Mouse (Mus musculus) right cerebral cortex, postnatal 4 days (tissue): ENCODE results near the gene Elf2.

Experiments
- DNase-seq: peaks from one replicate; pipeline ENCODE4 v3.0.0-alpha.2; 2022

Gene Elf2

GRCm38 (mm10) chr3:51277201-51278150 is 63.0 kb downstream of the Elf2 start:
- peak; percentile 75 for DNase-seq

GRCm38 (mm10) chr3:51276421-51277111 is 63.9 kb downstream of the Elf2 start:
- DNase-seq: peak; percentile 47

- peak; percentile 92 for DNase-seq
These were observed 64.5 kb downstream of the Elf2 start for GRCm38 (mm10) chr3:51275956-51276398.

- DNase-seq: no peak
These were observed 70.2 kb downstream of the Elf2 start for GRCm38 (mm10) chr3:51270069-51270817.

- DNase-seq: no peak
These were observed 72.0 kb downstream of the Elf2 start for GRCm38 (mm10) chr3:51268434-51268833.

DNA sequence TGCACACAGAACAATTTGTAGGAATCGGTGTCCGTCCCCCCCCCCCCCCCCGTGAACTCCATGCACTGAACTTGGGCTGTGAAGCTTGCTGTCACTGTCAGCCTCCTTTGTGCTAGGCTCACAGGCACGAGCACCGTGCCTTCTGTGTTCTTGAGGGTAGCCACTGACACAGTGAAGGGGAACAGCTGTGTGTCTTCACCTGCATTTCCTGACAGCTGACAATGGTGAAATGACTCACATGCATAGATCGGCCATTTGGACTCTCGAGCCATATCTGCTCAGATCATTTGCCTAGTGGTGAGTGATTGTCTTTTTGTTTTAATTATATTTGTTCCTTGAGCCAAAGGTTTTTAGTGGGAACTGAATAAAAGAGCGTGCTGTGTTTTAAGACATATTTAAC is 77.5 kb downstream of the Elf2 start:
- DNase-seq: no peak

- no peak for DNase-seq
These were observed 82.4 kb downstream of the Elf2 start for GRCm38 (mm10) chr3:51258070-51258469.

DNA sequence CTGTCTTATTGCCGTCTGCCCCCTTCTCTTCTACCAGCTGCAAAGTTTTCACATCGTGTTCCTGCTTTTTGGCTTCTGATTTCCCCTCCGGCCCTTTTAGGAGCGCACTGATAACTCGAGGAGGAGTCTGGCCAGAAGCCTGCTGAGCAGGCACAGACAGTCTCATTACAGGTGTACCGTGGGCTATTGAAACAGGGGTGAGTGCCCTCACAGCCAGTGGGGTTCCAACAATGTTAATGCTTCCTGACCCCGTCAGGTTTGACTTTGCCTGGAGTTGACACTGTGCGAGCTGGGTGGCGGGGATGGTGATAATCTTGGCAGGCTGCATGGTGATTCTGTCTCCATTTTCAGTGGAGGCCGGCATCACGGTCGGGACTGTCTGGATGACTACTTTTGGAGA is 84.0 kb downstream of the Elf2 start:
- DNase-seq: no peak

DNA sequence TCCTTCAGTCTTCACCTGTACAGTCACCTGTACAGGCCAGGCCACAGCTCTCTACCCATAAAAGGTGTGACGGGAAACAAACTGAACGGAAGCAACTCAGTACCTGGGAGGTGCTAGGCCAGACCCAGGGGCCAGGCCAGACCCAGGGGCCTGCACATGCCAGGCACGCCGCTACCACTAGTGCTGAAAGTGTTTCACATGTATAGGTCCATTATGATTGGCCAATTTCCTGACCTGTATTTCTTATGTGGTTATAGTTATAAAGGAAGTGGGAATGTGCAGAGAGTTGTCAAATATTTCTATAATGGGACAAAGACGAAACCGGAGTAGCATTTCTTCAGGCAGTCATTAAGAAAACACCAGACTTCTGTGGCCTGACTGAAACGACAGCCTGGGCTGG is 85.7 kb downstream of the Elf2 start:
- DNase-seq: no peak

GRCm38 (mm10) chr3:51252689-51253402 is 87.6 kb downstream of the Elf2 start:
- DNase-seq: no peak

DNA sequence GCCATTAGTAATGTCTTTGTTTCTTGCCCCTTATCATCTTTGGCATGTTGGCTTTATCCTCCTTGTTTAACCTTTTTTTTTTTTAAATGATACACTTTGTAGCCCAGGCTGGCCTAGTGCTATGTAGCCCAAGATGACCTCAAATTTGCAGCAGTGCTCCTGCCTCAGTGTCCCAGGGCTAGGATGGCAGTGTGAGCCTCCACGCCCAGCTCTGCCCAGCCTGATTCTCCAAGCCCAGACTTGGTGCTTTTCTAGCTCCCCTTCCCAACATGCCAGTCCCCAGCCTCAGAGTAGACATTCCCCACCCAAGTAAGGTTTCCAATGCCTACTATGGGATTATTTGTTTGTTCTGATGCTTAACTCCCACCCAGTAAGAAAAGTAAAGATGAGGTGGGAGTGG is 88.2 kb downstream of the Elf2 start:
- no peak for DNase-seq

GRCm38 (mm10) chr3:51251057-51251456 is 89.4 kb downstream of the Elf2 start:
- no peak for DNase-seq

GRCm38 (mm10) chr3:51249866-51250265 is 90.6 kb downstream of the Elf2 start:
- no peak for DNase-seq

DNA sequence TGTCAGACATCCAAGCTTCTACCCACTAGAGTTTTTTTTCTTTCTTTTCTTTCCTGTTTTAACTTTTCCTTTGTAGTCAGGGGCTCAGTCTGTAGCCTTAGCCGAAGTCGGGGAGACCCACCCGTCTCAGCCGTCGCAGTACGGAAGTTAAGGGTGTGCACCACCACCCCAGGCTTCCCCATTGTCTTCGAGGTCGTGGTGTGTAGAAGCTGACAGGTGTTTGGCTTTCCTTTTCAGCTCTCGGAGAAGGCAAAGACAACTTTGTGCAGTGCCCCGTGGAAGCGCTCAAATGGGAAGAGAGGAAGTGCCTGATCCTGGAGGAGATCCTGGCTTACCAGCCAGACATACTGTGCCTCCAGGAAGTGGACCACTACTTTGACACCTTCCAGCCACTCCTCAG is 91.0 kb downstream of the Elf2 start:
- DNase-seq: no peak

DNA sequence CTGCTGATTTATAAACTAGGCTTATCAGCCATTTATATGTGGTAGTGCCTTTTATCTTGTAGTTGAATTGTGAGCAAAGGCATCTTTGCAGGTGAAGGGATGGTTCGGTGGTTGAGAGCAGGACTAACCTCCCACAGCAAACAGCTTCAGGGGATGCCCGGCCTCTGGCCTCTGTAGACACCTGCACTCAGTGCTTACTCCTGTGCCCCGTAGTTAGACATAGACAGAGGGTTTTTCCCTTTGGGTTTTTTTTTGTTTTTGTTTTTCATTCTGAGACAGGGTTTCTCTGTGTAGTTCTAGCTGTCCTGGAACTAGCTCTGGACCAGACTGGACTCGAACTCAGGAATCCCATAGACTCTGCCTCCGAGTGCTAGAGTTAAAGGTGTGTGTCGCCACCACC is 91.9 kb downstream of the Elf2 start:
- DNase-seq: no peak

GRCm38 (mm10) chr3:51247704-51248103 is 92.8 kb downstream of the Elf2 start:
- DNase-seq: no peak

- no peak for DNase-seq
These were observed 100.9 kb downstream of the Elf2 start for GRCm38 (mm10) chr3:51239541-51239940.

GRCm38 (mm10) chr3:51238515-51238914 is 101.9 kb downstream of the Elf2 start:
- DNase-seq: no peak

DNA sequence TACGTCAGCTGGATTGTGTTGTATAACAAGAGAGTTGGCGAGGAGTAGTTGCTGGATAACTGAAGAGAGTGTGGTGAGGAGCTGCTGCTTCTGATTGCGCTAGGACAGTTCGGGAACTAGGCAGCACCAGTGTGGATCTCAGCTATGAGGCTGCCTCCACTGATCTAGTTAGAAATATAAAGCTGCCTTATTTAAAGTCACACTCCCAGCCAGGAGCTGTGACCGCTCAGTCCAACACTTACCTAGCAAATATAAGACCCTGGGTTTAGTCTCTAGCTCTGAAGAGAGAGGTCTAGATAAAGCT is 105.8 kb downstream of the Elf2 start:
- DNase-seq: no peak

DNA sequence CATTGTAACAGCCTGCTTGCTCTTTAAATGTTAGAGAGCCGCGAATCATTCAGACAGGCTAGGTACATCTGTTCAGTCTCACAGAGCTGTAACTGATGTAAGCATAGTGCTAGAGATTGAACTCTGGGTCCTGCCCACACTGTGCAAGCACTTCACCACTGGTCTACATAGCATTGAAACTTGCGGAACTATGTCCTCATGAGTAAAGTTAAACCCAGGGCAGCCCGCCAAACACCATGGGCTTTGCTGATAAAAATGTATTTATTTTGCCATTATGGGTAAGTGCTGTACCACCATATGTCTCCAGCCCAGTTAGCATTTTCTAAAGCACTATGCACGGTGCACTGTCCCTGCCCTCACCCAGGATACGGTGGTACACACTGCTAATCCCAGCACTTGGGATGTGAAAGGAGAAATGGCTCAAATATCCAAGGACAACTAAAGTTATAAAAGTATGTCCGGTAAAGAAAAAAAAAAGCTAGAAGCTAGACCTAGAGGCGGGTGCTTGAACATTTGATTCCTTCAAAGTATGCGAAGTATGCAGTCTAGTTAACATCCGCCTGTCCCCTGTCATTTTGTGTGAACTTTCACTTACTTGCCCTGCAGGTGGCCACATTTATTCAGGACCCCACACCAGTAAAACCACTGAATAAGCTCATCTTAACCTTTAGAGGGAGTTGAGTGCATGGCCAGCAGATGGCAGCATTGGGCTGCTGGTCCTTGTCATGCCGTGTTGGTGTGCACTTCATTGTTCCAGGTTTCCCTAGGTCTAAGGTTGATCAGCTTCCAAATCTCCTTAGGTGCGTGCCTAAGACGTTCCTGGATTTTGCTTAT is 106.3 kb downstream of the Elf2 start:
- DNase-seq: peak; percentile 76

DNA sequence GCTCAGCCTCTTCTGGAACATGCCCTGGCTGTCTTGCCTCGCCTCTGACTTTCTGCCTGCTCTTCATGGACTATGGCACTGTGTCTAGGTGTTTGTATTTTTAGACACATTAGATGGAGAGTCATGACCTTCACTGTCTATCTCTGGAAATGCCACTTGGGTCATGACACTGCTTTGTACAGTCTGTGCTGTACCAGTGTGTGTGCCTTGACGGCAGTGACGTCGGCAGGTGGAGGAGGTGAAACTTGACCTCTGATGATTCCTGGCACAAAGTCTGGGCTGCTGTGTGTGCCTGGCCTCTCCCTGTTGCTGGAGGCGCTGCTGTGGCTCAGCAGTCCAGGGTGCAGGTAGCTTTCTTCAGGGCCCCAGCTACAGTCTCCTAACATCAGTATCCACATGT is 107.0 kb downstream of the Elf2 start:
- DNase-seq: no peak
